Mouse (Mus musculus): ENCODE data around the gene Slc28a3. TPM values are rescaled to one million over a fixed set of nuclear protein-coding genes. Genes with fewer than 3 reads are reported as not detected.

Slc28a3 gene
- total RNA-seq, 2 experiments from 2014 or later, result not detected

DNA sequence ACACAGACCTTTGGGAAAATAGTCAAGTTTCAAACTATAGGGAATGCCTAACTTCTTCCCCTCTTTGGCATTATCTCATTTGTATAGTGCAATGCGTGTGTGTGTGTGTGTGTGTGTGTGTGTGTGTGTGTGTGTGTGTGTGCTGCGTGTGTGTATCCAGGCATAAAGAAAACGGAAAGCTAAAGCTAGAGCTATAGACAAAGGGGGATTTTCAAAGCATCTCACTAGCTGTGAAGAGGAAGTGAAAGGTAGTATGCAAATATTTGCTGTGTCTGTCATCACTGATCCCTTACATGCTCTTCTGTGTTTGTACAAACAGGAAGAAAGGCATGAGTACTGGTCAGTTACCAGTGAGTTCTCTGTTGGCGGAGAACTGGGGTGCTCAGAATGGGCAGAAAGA, 58.8 kb downstream of the Slc28a3 start:
- TF ChIP-seq CTCF (IDR thresholded peaks at IDR 0.05), result no peak
- Histone ChIP-seq H3K27ac (no peak overlapping the region), H3K4me3 (no peak overlapping the region)
- DNase-seq, result no peak
- intact Hi-C loops (cut with DNase I), result no loop called here

DNA sequence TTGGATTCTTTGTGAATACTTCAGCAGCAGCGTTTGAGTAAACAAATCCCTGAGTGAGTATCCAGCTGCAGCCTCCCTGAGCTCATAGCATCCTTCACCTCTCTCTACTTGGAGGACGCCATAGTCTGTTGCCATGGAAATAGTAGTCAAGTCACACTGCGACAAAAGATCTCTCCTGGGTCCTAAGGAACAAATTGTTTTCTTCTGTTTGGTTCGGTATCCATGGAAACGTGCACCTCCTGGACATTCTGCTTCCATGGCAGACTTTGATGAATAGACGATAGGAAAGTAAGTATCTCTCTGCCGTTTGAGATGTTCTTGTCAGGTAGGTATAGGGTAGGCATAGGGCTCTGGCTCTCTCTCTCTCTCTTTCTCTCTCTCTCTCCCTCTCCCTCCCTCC, 63.1 kb downstream of the Slc28a3 start:
- intact Hi-C loops (cut with DNase I), result no loop called here
- H3K4me3 ChIP-seq, result no peak overlapping the region
- DNase-seq, result no peak
- H3K27ac ChIP-seq, result no peak overlapping the region
- TF ChIP-seq CTCF (IDR thresholded peaks at IDR 0.05), result no peak

DNA sequence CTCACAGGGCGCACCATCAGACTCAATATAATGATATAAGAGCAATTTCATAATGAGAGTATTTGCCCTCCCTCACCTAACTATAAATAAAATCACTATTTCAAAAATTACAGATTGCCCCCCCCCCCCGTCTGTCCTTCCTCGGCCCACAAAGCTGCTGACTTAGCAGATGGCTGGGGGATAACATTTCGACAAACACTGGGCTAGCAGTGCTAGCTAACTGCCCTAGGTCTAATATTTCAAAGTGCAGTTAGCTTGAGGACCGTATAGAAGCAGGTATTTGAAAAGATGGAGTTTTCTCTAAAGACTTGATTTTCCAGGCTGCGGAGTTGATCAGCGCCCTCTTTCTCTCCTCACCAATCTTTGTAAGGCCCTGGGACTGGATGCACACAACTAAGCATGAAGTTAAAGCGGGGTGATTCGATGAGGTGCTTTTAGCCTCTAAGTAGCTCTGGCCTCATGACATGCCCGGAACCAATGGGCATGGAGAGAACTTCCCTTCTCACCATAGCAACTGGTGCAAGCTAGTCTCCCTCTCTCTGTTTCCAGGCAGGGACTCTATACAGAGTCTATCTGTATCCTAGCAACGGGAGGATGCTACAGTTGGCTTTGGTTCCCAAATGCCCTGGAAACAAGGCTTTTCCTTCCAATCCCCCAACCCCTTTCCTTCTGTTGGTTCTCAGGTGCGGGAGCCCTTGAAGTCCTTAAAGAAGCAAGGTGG, 66.8 kb downstream of the Slc28a3 start:
- no peak for TF ChIP-seq CTCF (IDR thresholded peaks at IDR 0.05)
- intact Hi-C loops (cut with DNase I), result loop anchor here (1.0 to 5.0 kb wide), 4 partner anchors 127 to 387 kb away; partner anchors contain the start of genes Hnrnpk, Idnk and Rmi1
- no peak overlapping the region for H3K27ac ChIP-seq
- H3K4me3 ChIP-seq, result no peak overlapping the region
- DNase-seq, result no peak

DNA sequence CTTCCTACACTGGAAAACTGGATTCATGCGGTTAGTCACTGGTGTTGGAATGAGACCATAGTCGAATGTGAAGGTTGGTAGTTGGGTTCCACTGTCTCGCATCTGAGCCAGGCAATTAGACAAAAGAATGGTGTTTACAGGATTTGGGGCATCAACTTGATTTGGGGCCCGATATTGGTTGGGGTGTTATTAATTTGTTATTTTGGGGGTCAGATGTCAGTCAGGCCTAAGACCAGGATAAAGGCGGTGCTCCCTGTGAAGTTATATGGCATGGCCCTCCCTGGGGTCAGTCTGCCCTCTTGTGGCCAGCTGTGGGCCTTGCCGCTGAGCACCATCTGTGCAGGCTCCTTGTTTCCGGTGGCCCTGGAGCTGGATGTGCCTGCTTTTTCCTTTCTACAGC, 67.6 kb downstream of the Slc28a3 start:
- DNase-seq, result peak; percentile 82
- H3K27ac ChIP-seq, result no peak overlapping the region
- no peak overlapping the region for H3K4me3 ChIP-seq
- peak; percentile 96 for TF ChIP-seq CTCF (IDR thresholded peaks at IDR 0.05)
- intact Hi-C loops (cut with DNase I), result loop anchor here (1.0 to 5.0 kb wide), 4 partner anchors 126 to 386 kb away; partner anchors contain the start of genes Hnrnpk, Idnk and Rmi1

DNA sequence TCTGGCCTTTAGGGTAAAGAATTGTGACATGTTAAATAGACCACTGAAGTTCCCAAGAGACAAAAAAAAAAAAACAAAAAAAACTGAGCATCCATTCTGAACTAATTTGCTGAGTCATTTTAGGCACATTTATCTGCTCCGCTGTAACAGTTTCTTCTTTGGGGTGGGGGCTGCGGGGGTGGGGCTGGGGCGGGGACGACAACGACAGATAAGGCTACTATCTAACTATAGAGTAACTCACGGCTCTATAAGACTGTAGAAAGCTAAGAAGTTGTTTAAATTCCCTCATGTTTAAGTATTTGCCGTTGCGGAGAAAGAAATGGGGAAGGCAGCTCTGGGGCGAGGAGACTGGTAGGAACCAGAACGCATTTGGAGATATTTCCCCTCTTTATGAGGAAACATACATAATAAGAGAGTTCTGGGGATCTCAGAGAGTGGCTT, 68.1 kb downstream of the Slc28a3 start:
- no peak for DNase-seq
- no peak for TF ChIP-seq CTCF (IDR thresholded peaks at IDR 0.05)
- H3K4me3 ChIP-seq, result no peak overlapping the region
- intact Hi-C loops (cut with DNase I), result loop anchor here (1.0 to 5.0 kb wide), 4 partner anchors 125 to 385 kb away; partner anchors contain the start of genes Hnrnpk, Idnk and Rmi1
- no peak overlapping the region for H3K27ac ChIP-seq

DNA sequence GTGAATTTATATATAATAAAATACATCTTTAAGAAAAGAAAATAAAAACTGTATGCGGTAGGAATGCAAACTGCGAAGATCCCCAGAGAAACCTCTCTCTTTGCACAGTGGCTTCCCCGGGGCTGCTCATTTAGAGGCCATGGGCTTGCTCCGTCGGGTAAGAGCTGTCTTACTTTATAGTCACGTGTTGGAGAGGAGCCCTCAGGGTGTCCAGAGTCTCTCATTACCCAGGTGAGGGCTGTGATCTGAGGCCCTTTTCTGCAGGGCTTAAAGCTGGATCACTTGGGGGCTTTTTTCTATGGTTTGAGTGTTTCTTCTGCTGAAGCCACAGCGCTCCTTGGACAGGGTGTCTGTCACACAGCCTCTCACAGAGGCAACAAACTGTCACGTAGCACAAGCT, 68.5 kb downstream of the Slc28a3 start:
- Histone ChIP-seq H3K27ac (no peak overlapping the region), H3K4me3 (no peak overlapping the region)
- no peak for TF ChIP-seq CTCF (IDR thresholded peaks at IDR 0.05)
- DNase-seq, result no peak
- intact Hi-C loops (cut with DNase I), result loop anchor here (5.0 kb wide), 3 partner anchors 125 to 385 kb away; partner anchors contain the start of genes Hnrnpk, Idnk and Rmi1

DNA sequence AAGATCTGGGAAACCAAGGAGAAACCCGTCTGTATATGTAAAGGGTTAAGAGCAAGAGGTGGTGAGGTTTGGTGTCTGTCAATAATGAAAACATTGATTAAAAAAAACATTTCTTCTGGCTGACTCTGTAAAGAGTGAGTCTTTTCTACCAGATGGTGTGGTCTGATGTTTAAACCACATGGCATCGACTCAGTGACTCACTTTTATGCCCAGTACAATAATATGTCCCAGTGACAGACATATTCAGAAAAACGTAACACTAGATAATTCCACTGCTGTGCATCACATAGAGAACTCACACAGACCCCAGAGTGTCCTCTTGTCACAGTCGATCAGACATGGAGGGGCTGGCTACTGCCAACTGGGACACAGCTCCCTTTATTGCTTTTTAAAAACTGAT, 69.1 kb downstream of the Slc28a3 start:
- no peak overlapping the region for H3K27ac ChIP-seq
- intact Hi-C loops (cut with DNase I), result loop anchor here (5.0 kb wide), 3 partner anchors 124 to 384 kb away; partner anchors contain the start of genes Hnrnpk, Idnk and Rmi1
- DNase-seq, result no peak
- H3K4me3 ChIP-seq, result no peak overlapping the region
- no peak for TF ChIP-seq CTCF (IDR thresholded peaks at IDR 0.05)

DNA sequence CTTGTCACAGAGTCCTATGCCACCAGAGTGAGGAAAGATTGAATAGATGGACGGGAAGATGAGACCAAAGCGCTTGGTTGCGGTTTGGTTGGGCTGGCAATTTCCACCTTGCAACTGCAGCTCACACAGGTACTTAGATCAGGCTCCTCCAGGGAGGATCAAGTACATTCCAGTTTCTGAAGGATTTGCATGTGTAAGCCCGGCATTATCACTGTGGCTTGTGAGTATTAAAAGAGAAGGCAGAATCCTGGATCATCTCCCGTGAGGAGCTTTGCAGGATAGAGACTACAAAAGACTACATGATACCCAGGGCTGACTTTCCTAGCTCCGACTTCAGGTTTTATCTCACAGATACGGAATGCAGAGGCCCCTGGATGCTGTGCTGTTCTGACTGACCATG, 71.7 kb downstream of the Slc28a3 start:
- no peak for DNase-seq
- intact Hi-C loops (cut with DNase I), result no loop called here
- no peak for TF ChIP-seq CTCF (IDR thresholded peaks at IDR 0.05)
- no peak overlapping the region for H3K4me3 ChIP-seq
- no peak overlapping the region for H3K27ac ChIP-seq

DNA sequence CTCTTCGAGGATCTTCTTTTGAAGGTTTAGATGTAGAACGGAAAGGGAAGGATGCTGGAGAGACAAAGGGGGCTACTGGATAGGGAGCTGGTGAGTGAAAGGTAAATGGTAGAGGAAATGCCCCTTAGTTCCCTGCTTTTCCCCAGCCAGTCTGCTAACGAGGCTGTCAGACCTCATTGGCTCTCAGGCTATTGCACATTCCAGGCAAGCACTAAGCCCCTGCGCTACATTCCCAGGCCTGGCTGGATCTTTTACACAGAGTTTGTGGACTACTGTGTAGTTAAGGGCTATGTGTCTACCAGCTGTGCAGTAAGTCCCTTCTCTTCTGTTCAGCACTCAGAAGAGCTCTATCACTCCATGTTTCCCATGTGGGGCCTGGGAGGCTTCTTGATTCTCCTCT, 72.3 kb downstream of the Slc28a3 start:
- no peak overlapping the region for H3K27ac ChIP-seq
- no peak for DNase-seq
- TF ChIP-seq CTCF (IDR thresholded peaks at IDR 0.05), result no peak
- H3K4me3 ChIP-seq, result no peak overlapping the region
- intact Hi-C loops (cut with DNase I), result no loop called here

DNA sequence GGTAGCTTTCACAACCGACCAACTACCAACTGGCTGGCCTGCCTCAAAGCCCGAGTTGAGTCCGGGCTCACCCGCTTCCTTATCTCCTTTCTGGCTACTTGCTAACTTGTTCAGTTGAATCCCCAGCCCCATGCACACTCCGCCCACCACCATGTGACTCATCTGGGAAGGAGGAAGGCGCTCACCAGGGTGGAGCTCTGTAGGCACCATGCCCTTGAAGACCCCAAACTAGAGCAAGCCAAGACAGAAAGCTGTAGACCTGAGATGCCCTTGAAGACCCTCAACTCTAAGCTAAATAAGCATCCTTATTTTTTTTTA, 72.8 kb downstream of the Slc28a3 start:
- Histone ChIP-seq H3K4me3 (no peak overlapping the region), H3K27ac (no peak overlapping the region)
- TF ChIP-seq CTCF (IDR thresholded peaks at IDR 0.05), result no peak
- intact Hi-C loops (cut with DNase I), result no loop called here
- DNase-seq, result no peak

DNA sequence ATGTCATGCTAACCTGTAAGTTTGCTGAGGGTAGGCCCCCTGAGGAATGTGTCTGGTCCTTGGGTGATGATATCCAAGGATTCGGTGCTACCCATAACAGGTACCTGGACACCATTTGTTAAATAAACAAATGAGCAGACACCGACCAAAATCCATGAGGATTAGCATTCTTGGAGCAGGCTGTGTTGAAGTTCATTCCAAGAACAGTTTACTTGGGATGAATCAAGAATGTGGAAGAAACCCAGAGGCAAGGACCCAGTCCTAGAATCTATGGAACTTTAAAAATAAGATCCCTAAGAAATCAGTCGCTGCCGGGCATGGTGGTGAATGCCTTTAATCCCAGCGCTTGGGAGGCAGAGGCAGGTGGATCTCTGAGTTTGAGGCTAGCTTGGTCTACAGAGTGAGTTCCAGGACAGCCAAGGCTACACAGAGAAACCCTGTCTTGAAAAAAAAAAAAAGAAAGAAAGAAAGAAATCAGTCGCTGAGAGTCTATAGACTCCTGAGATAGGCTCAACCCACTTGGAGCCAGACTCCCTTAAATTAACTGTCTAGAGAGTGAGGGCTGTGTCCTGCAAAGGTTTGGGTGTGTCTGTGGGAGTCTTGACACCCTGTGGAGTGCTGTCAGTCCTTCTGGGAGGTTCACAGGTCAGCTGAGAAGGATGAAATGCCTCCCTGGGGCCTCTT, 73.3 kb downstream of the Slc28a3 start:
- TF ChIP-seq CTCF (IDR thresholded peaks at IDR 0.05), result no peak
- DNase-seq, result no peak
- Histone ChIP-seq H3K27ac (no peak overlapping the region), H3K4me3 (no peak overlapping the region)
- intact Hi-C loops (cut with DNase I), result no loop called here

DNA sequence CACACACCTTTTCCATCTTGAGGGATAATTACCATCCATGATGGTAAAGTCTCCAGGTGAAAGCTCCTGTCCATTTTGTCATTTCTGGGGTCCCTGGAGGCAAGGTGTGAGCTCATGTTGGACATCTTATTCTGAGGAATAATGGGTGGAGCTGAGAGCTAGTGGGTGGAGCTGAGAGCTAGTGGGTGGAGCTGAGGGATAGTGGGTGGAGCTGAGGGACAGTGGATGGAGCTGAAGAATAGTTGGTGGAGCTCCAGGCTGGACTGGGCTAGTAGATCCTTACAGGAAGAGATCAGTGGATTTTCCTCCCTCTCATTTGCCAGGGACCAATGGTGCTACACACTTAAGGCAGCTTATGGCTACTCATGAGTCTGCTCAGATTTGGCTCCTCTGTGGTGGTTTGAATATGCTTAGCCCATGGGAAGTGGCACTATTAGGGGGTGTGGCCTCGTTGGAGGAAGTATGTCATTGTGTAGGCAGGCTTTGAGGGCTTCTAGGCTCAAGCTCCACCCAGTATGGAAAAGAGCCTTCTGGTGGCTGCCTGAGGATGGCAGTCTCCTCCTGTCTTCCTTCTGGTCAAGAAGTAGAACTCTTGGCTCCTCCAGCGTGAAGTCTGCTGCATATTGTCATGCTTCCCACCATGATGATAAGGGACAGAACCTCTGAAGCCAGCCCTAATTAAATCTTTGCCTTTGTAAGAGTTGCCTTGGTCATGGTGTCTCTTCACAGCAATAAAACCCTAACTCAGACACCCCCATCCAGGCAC, 74.0 kb downstream of the Slc28a3 start:
- intact Hi-C loops (cut with DNase I), result no loop called here
- no peak overlapping the region for H3K4me3 ChIP-seq
- TF ChIP-seq CTCF (IDR thresholded peaks at IDR 0.05), result no peak

DNA sequence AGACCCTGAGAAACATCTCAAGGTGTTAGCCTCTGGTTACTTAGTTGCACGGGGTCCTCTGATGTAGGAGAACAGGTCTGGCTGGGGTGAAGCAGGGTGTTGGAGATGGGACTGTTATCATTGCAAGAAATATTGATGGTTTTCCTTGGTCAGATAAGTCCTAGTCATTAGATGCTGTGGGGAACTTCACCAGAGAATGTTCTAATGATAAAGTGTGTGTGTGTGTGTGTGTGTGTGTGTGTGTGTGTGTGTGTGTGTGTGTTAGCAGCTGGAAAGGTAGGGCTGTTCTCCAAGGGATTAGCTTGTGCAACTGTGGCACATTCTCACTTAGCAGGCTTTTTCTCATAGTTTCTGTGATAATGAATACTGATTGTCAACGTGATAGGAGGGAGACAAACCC, 75.4 kb downstream of the Slc28a3 start:
- no peak for DNase-seq
- intact Hi-C loops (cut with DNase I), result no loop called here
- H3K27ac ChIP-seq, result no peak overlapping the region
- no peak overlapping the region for H3K4me3 ChIP-seq
- TF ChIP-seq CTCF (IDR thresholded peaks at IDR 0.05), result no peak

More for the DNA sequence above, 74.0 kb downstream of the Slc28a3 start:
- H3K27ac ChIP-seq, result no peak overlapping the region
- DNase-seq, result no peak

Data from gastrocnemius, adult 2 months (tissue).